Mouse (Mus musculus): ENCODE measurements around the gene Tiam2.

DNA sequence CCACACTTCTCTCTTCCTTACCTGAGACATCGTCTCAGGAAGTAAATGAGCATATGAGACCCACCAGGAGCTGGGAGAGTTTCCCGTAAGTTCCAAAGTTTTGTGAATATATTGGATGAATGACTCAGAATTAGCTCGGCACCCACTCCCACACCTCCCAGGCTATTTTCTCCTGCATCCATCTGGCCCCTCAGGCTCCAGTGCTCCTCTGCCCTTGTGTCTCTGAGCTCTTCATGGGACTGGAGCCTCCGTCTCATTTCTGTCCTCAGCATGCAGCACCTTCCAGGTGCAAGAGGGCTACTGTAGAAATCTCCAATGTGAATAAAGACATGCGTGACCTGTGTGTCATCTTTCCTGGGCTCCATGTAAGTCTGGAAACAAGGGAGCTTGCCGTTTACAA lies 145.6 kb downstream of the Tiam2 start:
- TF ChIP-seq CTCF (IDR thresholded peaks at IDR 0.05; ENCODE audit: control insufficient read depth, insufficient read depth, insufficient replicate concordance, low read depth, low read length), result no peak
- TF ChIP-seq POLR2A (IDR thresholded peaks at IDR 0.05; ENCODE audit: control insufficient read depth, low read depth, low read length), result no peak
